Mouse (Mus musculus) erythroblast, embryonic 14.5 days (primary cell): ENCODE measurements around the gene Utf1.

ENCODE experiments used
- GATA1 ChIP-seq: IDR thresholded peaks from 2 replicates; pipeline ENCODE4 v1.6.1; 2012; ENCODE audit warnings: low read length, inconsistent platforms, mixed read lengths
- TAL1 ChIP-seq: IDR thresholded peaks from 3 replicates; pipeline ENCODE4 v1.6.1; 2012; ENCODE audit warnings: low read length, inconsistent platforms, mixed read lengths

DNA sequence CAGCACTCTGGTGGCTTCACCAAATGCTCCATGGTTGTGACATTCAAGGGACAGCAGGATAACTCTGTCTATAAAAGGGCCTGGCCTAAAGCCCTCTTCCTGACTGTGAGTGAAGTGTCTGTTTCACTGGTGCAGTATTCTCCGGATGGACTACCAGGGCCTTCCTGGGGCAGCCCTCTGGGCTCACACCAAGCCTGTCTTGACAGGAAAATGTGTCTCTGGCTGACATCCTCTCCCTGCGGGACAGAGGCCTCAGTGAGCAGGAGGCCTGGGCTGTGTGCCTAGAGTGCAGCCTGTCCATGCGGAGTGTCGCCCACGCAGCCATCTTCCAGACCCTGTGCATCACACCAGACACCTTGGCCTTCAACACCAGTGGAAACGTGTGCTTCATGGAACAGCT lies 42.7 kb upstream of the Utf1 start:
- TF ChIP-seq GATA1 (no peak), TAL1 (no peak)
